Mouse (Mus musculus): ENCODE results near the gene Mgat3.

DNA sequence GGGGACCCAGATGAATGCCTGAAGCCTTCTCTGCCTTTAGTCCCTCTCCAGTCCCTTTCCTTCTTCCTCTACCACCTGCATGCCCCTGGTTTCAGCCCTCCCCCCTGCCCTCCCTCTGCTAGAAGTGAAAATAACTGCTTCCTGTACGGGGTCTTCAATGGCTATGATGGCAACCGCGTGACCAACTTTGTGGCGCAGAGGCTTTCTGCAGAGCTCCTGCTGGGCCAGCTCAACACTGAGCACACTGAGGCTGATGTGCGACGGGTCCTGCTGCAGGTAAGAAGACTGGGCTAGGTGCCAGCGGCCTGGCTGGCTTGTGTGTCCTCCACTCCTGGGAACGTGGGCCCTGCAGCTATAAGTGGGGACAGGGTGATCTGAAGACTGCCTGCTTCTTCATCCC is 25.0 kb upstream of the Mgat3 start:
- TF ChIP-seq CTCF (IDR thresholded peaks at IDR 0.05): no peak
- no peak for TF ChIP-seq EP300 (IDR thresholded peaks at IDR 0.05)
